Mouse (Mus musculus): ENCODE measurements around the gene Elfn2.

DNA sequence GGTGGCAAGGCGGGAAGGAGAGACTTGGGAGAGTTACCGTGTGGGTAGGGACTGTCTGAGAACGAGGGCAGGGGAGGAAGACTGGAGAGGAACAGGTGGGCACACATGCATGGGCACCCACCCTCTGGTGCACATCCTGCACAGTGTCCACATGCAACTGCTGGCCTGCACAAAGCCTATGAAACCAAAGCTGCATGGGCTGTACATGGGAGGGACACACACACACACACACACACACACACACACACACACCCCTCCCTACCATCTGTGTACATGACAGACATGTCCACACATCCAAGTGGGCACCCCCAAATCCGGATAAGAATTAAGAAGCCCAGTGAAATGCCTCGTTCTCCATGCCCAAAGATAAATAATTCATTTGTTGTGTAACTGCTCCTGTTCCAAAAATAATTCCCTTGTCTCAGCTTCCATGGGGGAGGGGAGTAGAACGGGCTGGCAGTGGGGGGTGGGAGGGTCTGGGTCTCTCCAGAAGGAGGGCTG, 43.6 kb downstream of the Elfn2 start:
- TF ChIP-seq CTCF (IDR thresholded peaks at IDR 0.05; ENCODE audit: extremely low read depth, insufficient read length, insufficient replicate concordance, low read depth, low read length): no peak
- TF ChIP-seq POLR2A (IDR thresholded peaks at IDR 0.05; ENCODE audit: low read depth, low read length): no peak
